Mouse (Mus musculus): ENCODE data around the gene Rab11fip5. TPM values are rescaled to one million over a fixed set of nuclear protein-coding genes. Genes with fewer than 3 reads are reported as not detected.

Gene Rab11fip5
- polyA plus RNA-seq, 1 experiment: 3.8 TPM

GRCm38 (mm10) chr6:85380201-85380900 lies 5.9 kb upstream of the Rab11fip5 start:
- Histone ChIP-seq H3K4me1 (ENCODE audit: control insufficient read depth, insufficient read depth, low read length) (peaks cover 3% of the 10 kb centered on the region; the same call in 1 of the 2 replicates), H3K27ac (ENCODE audit: control insufficient read depth, insufficient read depth, low read depth, low read length, poor library complexity) (no peak overlapping the region), H3K4me3 (replicated peaks; ENCODE audit: control insufficient read depth, low read depth, low read length) (no peak overlapping the region)
- WGBS: 16% methylated on average over 10 of the region's 10 CpGs
- TF ChIP-seq CTCF (IDR thresholded peaks at IDR 0.05; ENCODE audit: control insufficient read depth, insufficient read depth, low read length) (peak; percentile 73), POLR2A (IDR thresholded peaks at IDR 0.05; ENCODE audit: borderline replicate concordance, control insufficient read depth, low read depth, low read length) (no peak)

- peaks cover 3% of the 10 kb centered on the region; the same call in 1 of the 2 replicates for H3K4me1 ChIP-seq (ENCODE audit: control insufficient read depth, insufficient read depth, low read length)
- no peak overlapping the region for H3K27ac ChIP-seq (ENCODE audit: control insufficient read depth, insufficient read depth, low read depth, low read length, poor library complexity)
- WGBS: 41% methylated on average over 8 of the region's 8 CpGs
- no peak for TF ChIP-seq CTCF (IDR thresholded peaks at IDR 0.05; ENCODE audit: control insufficient read depth, insufficient read depth, low read length)
- TF ChIP-seq POLR2A (IDR thresholded peaks at IDR 0.05; ENCODE audit: borderline replicate concordance, control insufficient read depth, low read depth, low read length): no peak
- no peak overlapping the region for H3K4me3 ChIP-seq (replicated peaks; ENCODE audit: control insufficient read depth, low read depth, low read length)
Measured at GRCm38 (mm10) chr6:85378629-85379028, 4.2 kb upstream of the Rab11fip5 start.

GRCm38 (mm10) chr6:85377876-85378275 lies 3.4 kb upstream of the Rab11fip5 start:
- H3K4me1 ChIP-seq (ENCODE audit: control insufficient read depth, insufficient read depth, low read length): peaks cover 4% of the 10 kb centered on the region; the same call in 1 of the 2 replicates
- H3K27ac ChIP-seq (ENCODE audit: control insufficient read depth, insufficient read depth, low read depth, low read length, poor library complexity): no peak overlapping the region
- no peak overlapping the region for H3K4me3 ChIP-seq (replicated peaks; ENCODE audit: control insufficient read depth, low read depth, low read length)
- 50% methylated on average over 5 of the region's 5 CpGs for WGBS
- TF ChIP-seq CTCF (IDR thresholded peaks at IDR 0.05; ENCODE audit: control insufficient read depth, insufficient read depth, low read length) (no peak), POLR2A (IDR thresholded peaks at IDR 0.05; ENCODE audit: borderline replicate concordance, control insufficient read depth, low read depth, low read length) (no peak)

GRCm38 (mm10) chr6:85377066-85377734 lies 2.8 kb upstream of the Rab11fip5 start:
- H3K4me3 ChIP-seq (replicated peaks; ENCODE audit: control insufficient read depth, low read depth, low read length): no peak overlapping the region
- WGBS: 60% methylated on average over 4 of the region's 4 CpGs
- H3K4me1 ChIP-seq (ENCODE audit: control insufficient read depth, insufficient read depth, low read length): peaks cover 4% of the 10 kb centered on the region; the same call in 1 of the 2 replicates
- H3K27ac ChIP-seq (ENCODE audit: control insufficient read depth, insufficient read depth, low read depth, low read length, poor library complexity): no peak overlapping the region
- no peak for TF ChIP-seq CTCF (IDR thresholded peaks at IDR 0.05; ENCODE audit: control insufficient read depth, insufficient read depth, low read length)
- TF ChIP-seq POLR2A (IDR thresholded peaks at IDR 0.05; ENCODE audit: borderline replicate concordance, control insufficient read depth, low read depth, low read length): no peak

- peak overlapping the region; percentile 83 for H3K4me3 ChIP-seq (replicated peaks; ENCODE audit: control insufficient read depth, low read depth, low read length)
- no peak overlapping the region; the same call in 1 of the 2 replicates for H3K27ac ChIP-seq (ENCODE audit: control insufficient read depth, insufficient read depth, low read depth, low read length, poor library complexity)
- WGBS: under 1% methylated on average over 19 of the region's 19 CpGs
- peaks cover 2% of the 10 kb centered on the region; the same call in 1 of the 2 replicates for H3K4me1 ChIP-seq (ENCODE audit: control insufficient read depth, insufficient read depth, low read length)
- TF ChIP-seq CTCF (IDR thresholded peaks at IDR 0.05; ENCODE audit: control insufficient read depth, insufficient read depth, low read length) (no peak), POLR2A (IDR thresholded peaks at IDR 0.05; ENCODE audit: borderline replicate concordance, control insufficient read depth, low read depth, low read length) (no peak)
Measured at GRCm38 (mm10) chr6:85374734-85375114, 290 bp upstream of the Rab11fip5 start.

- peaks cover 2% of the 10 kb centered on the region; the same call in 1 of the 2 replicates for H3K4me1 ChIP-seq (ENCODE audit: control insufficient read depth, insufficient read depth, low read length)
- 76% methylated on average over 10 of the region's 10 CpGs for WGBS
- H3K4me3 ChIP-seq (replicated peaks; ENCODE audit: control insufficient read depth, low read depth, low read length): peak overlapping the region; percentile 76
- no peak overlapping the region for H3K27ac ChIP-seq (ENCODE audit: control insufficient read depth, insufficient read depth, low read depth, low read length, poor library complexity)
- TF ChIP-seq POLR2A (IDR thresholded peaks at IDR 0.05; ENCODE audit: borderline replicate concordance, control insufficient read depth, low read depth, low read length) (no peak), CTCF (IDR thresholded peaks at IDR 0.05; ENCODE audit: control insufficient read depth, insufficient read depth, low read length) (no peak)
Measured at GRCm38 (mm10) chr6:85373066-85373860, 1.2 kb downstream of the Rab11fip5 start.

- Histone ChIP-seq H3K4me1 (ENCODE audit: control insufficient read depth, insufficient read depth, low read length) (peaks cover 1% of the 10 kb centered on the region; the same call in 1 of the 2 replicates), H3K4me3 (replicated peaks; ENCODE audit: control insufficient read depth, low read depth, low read length) (no peak overlapping the region), H3K27ac (ENCODE audit: control insufficient read depth, insufficient read depth, low read depth, low read length, poor library complexity) (no peak overlapping the region)
- WGBS: 79% methylated on average over 2 of the region's 2 CpGs
- TF ChIP-seq CTCF (IDR thresholded peaks at IDR 0.05; ENCODE audit: control insufficient read depth, insufficient read depth, low read length): no peak
- no peak for TF ChIP-seq POLR2A (IDR thresholded peaks at IDR 0.05; ENCODE audit: borderline replicate concordance, control insufficient read depth, low read depth, low read length)
Measured at GRCm38 (mm10) chr6:85372496-85372895, 1.9 kb downstream of the Rab11fip5 start.

All from bone marrow, adult 2 months (tissue).